Mouse (Mus musculus): ENCODE results near the gene Morn5.

DNA sequence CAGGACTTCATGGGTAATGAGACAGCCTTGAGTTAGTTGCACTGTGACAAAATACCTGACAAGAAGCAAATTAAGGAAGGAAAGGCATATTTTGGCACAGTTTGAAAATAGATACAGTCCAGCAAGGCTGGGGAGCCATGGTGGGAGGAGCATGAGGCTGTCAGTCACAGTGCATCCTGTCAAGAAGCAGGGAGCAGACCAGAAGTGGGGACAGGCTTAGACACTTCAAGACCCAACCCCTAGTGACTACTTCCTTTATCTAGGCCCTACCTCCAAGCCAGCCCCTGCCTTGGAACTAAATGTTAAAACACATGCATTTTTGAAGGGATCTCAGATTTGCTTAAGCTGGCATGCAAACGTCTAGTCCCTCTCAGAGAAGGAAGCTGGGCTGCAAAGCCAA lies 48.9 kb upstream of the Morn5 start:
- no peak for TF ChIP-seq CTCF (IDR thresholded peaks at IDR 0.05 in 2 of 3, conservative IDR thresholded peaks at IDR 0.05 in 1 of 3; ENCODE audit: control insufficient read depth in 1 of 3, insufficient read depth in 1 of 3, low read depth in 2 of 3, low read length in 3 of 3, poor library complexity in 1 of 3, severe bottlenecking in 1 of 3)
- no peak for TF ChIP-seq USF2 (IDR thresholded peaks at IDR 0.05; ENCODE audit: borderline replicate concordance in 1 of 2, insufficient read depth in 1 of 2, low read depth in 1 of 2, low read length in 2 of 2)
- no peak for TF ChIP-seq TCF12 (IDR thresholded peaks at IDR 0.05; ENCODE audit: low read depth, low read length)
